Mouse (Mus musculus): ENCODE measurements around the gene Csf2.

- TF ChIP-seq CTCF (IDR thresholded peaks at IDR 0.05; ENCODE audit: borderline replicate concordance, extremely low read depth, insufficient read depth, insufficient read length) (no peak), POLR2A (IDR thresholded peaks at IDR 0.05; ENCODE audit: borderline replicate concordance, extremely low read depth, insufficient read depth, insufficient read length, poor library complexity, severe bottlenecking) (no peak)
These were observed 47.4 kb downstream of the Csf2 start for GRCm38 (mm10) chr11:54201881-54202685.
